Mouse (Mus musculus) olfactory bulb, adult 2 months (tissue): ENCODE results near the gene Fam83b.

ENCODE experiments used
- CTCF ChIP-seq: fragments of 200-500 bp; IDR thresholded peaks from 2 replicates; pipeline ENCODE4 v1.5.1; 2012; ENCODE audit warnings: low read depth, mild to moderate bottlenecking, low read length, moderate library complexity; ENCODE audit not compliant: insufficient read depth
- POLR2A ChIP-seq: fragments of 200-500 bp; IDR thresholded peaks from 2 replicates; pipeline ENCODE4 v1.6.1; 2012; ENCODE audit warnings: mild to moderate bottlenecking, low read depth, low read length, moderate library complexity; ENCODE audit not compliant: insufficient read depth

- TF ChIP-seq POLR2A (no peak), CTCF (no peak)
Observed at GRCm38 (mm10) chr9:76567281-76567655, 352 bp upstream of the Fam83b start.
